Comparison of ENCODE assay signal across 12 mouse cellular contexts in the genomic region with DNA sequence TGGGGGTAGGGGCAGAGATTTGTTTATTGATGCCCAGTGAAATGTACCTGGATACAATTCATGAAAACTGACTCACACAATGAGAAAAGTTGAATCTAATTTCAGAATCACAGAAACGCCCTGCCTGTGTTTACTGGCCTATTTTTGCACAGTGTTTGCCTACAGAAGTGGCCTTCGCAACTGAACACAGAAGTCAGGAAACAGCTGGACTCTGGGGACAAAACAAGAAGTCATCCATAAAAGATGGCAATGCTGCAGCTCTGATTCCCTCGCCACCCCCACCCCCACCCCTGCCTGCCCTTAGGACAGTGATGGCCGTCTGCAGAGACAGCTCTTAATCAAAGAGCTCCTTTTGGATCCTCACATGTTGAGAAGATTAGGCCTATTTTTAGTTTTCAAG.
DNase-seq lines count a peak whose midpoint lies in the region; ATAC-seq and TF ChIP-seq lines count a peak whose summit lies in the region.
"Had no signal": no experiment of that assay in that cellular context is flagged by ENCODE, and none has a peak within 500 bp of the region (broad histone marks: within the 10 kb centered on the region; RNA-seq: fewer than 3 reads in every experiment).

No protein-coding gene starts in this region.

- no peaks in the 10 kb centered on the region; the same call in 1 of the 2 replicates for H3K4me1 ChIP-seq in heart, adult 2 months (ENCODE audit: control insufficient read depth, insufficient read depth, low read length)
- H3K4me1 ChIP-seq in kidney, adult 2 months (ENCODE audit: control insufficient read depth, insufficient read depth, low read length), result no peaks in the 10 kb centered on the region
- H3K4me1 ChIP-seq in kidney, embryonic 16.5 days (ENCODE audit: insufficient read depth, low read length), result no peaks in the 10 kb centered on the region

- H3K27ac ChIP-seq in heart, adult 2 months, result no peak overlapping the region; the same call in 1 of the 2 replicates
- 0 out of 2 replicates have a peak overlapping the region, but pooled peaks have one; percentile 38 for H3K27ac ChIP-seq in kidney, adult 2 months (ENCODE audit: insufficient read depth, low read depth, low read length)
- H3K27ac ChIP-seq in kidney, embryonic 16.5 days (ENCODE audit: low read length), result no peak overlapping the region
- H3K27ac ChIP-seq: hindbrain, embryonic 12.5 days; midbrain, embryonic 13.5 days had no signal

- 21% methylated on average over 4 of the region's 4 CpGs for WGBS in heart, adult 2 months
- WGBS in kidney, adult 2 months, result 52% methylated on average over 4 of the region's 4 CpGs
- 47% methylated on average over 4 of the region's 4 CpGs for WGBS in kidney, embryonic 16.5 days

- DNase-seq in heart, adult 11 months, result peak; percentile 76
- no peak for DNase-seq in heart, adult 2 months
- DNase-seq in kidney, adult 2 months, result peak; percentile 68
- DNase-seq in kidney, postnatal 14 days, result peak; percentile 27
- peak; percentile 5 for DNase-seq in lung, postnatal 14 days
- DNase-seq in cerebellum, adult 11 months, result no peak
- DNase-seq: B cell, adult 2 months; thymus, postnatal 36 days had no signal

- intact Hi-C loops in heart, adult 2 months (cut with DNase I), result no loop called here

- no peak overlapping the region for H3K4me2 ChIP-seq in kidney, embryonic 16.5 days (replicated peaks; ENCODE audit: low read depth, low read length)
- H3K4me2 ChIP-seq: hindbrain, embryonic 12.5 days; midbrain, embryonic 13.5 days had no signal

- no peak for ATAC-seq in kidney, embryonic 16.5 days (ENCODE audit: low FRiP score, low TSS enrichment)
- ATAC-seq: intestine, embryonic 16.5 days; midbrain, embryonic 13.5 days had no signal

- no peak overlapping the region for H3K9ac ChIP-seq in heart, adult 2 months (ENCODE audit: low read depth, low read length)
- no peak overlapping the region for H3K9ac ChIP-seq in kidney, embryonic 16.5 days (replicated peaks; ENCODE audit: low read length)
- H3K9ac ChIP-seq: hindbrain, embryonic 12.5 days; midbrain, embryonic 13.5 days had no signal

- no peaks in the 10 kb centered on the region for H3K79me2 ChIP-seq in heart, adult 2 months (replicated peaks; ENCODE audit: control insufficient read depth, insufficient read depth, low read length)

- TF ChIP-seq EP300 in heart, adult 2 months (IDR thresholded peaks at IDR 0.05; ENCODE audit: insufficient read depth, low read depth, low read length), result no peak

- H3K27me3 ChIP-seq in heart, adult 2 months (ENCODE audit: control insufficient read depth, insufficient read depth, low read length), result no peaks in the 10 kb centered on the region
- no peaks in the 10 kb centered on the region for H3K27me3 ChIP-seq in kidney, adult 2 months (replicated peaks; ENCODE audit: control insufficient read depth, insufficient read depth, low read length)
- no peaks in the 10 kb centered on the region for H3K27me3 ChIP-seq in kidney, embryonic 16.5 days (ENCODE audit: insufficient read depth, low read length)
- H3K27me3 ChIP-seq: hindbrain, embryonic 12.5 days; midbrain, embryonic 13.5 days had no signal

- no peaks in the 10 kb centered on the region for H3K9me3 ChIP-seq in kidney, embryonic 16.5 days (ENCODE audit: low read length)
- H3K9me3 ChIP-seq: hindbrain, embryonic 12.5 days; midbrain, embryonic 13.5 days had no signal

- TF ChIP-seq CTCF in heart, adult 2 months (IDR thresholded peaks at IDR 0.05), result no peak
- no peak for TF ChIP-seq CTCF in kidney, adult 2 months (conservative IDR thresholded peaks at IDR 0.05; ENCODE audit: insufficient read depth, insufficient read length, low read depth, low read length)

- no peaks in the 10 kb centered on the region for H3K36me3 ChIP-seq in heart, adult 2 months (ENCODE audit: control insufficient read depth, insufficient read depth, low read length)
- no peaks in the 10 kb centered on the region for H3K36me3 ChIP-seq in kidney, adult 2 months (ENCODE audit: control insufficient read depth, insufficient read depth, low read length)
- H3K36me3 ChIP-seq in kidney, embryonic 16.5 days (ENCODE audit: insufficient read depth, low read length), result no peaks in the 10 kb centered on the region
- H3K36me3 ChIP-seq: hindbrain, embryonic 12.5 days; midbrain, embryonic 13.5 days had no signal

- TF ChIP-seq POLR2A in heart, adult 2 months (IDR thresholded peaks at IDR 0.05; ENCODE audit: insufficient read depth, low read depth, low read length), result no peak
- TF ChIP-seq POLR2A in kidney, adult 2 months (IDR thresholded peaks at IDR 0.05; ENCODE audit: low read depth, low read length), result no peak

- no peak overlapping the region for H3K4me3 ChIP-seq in heart, adult 2 months
- no peak overlapping the region for H3K4me3 ChIP-seq in kidney, adult 2 months (ENCODE audit: insufficient read depth, low read depth, low read length)
- no peak overlapping the region for H3K4me3 ChIP-seq in kidney, embryonic 16.5 days (ENCODE audit: low read length)
- H3K4me3 ChIP-seq: hindbrain, embryonic 12.5 days; midbrain, embryonic 13.5 days had no signal

Comparison
In these comparisons a context has a peak if more than half of its experiments do, and no peak if none do; other contexts are left out.
1. DNase-seq: peak in heart, adult 11 months (single experiment), kidney, adult 2 months (single experiment), kidney, postnatal 14 days (single experiment) and lung, postnatal 14 days (single experiment); none in heart, adult 2 months (0 of 2) and cerebellum, adult 11 months (single experiment).